ENCODE assay signal across 9 mouse cellular contexts in the genomic region with DNA sequence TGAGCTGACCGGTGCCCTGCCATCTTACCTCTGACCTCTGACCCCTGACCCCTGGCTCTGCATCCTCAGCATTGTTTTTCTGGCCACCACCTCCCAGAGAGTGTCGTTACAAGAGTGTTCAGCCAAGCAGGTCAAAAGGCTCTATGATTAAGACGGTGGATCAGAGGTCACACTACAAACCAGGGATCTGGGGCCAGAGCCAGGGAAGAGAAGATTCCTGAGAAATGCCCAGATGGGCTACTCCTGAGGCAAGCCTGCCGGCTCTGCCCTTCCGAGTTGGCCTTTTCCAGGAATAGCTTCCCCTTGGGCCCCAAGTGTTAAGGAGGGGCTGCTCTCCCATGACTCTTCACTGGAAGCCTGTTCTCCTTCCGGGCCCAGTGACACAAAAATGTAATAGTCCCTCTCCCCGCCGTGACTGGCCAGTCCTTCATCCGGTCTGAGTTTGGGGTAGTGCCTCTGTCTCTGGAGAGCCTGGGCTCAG. TPM values are rescaled to one million over a fixed set of nuclear protein-coding genes. Genes with fewer than 3 reads are reported as not detected.
DNase-seq lines count a peak whose midpoint lies in the region; ATAC-seq and TF ChIP-seq lines count a peak whose summit lies in the region.
"Had no signal": no experiment of that assay in that cellular context is flagged by ENCODE, and none has a peak within 500 bp of the region (broad histone marks: within the 10 kb centered on the region; RNA-seq: fewer than 3 reads in every experiment).

No protein-coding gene starts in this region.

- no peaks in the 10 kb centered on the region for H3K9me3 ChIP-seq in neural tube, embryonic 15.5 days (replicated peaks)
- no peaks in the 10 kb centered on the region for H3K9me3 ChIP-seq in stomach, postnatal 0 days (ENCODE audit: control insufficient read depth, low read length)

- intact Hi-C loops in gastrocnemius, postnatal 36 days (cut with DNase I) = no loop called here

- ATAC-seq in neural tube, embryonic 15.5 days (ENCODE audit: low FRiP score) = no peak
- peak; percentile 31; the same call in 1 of the 2 replicates for ATAC-seq in stomach, postnatal 0 days (ENCODE audit: low FRiP score, low TSS enrichment)

- H3K4me2 ChIP-seq in neural tube, embryonic 15.5 days = no peak overlapping the region
- H3K4me2 ChIP-seq in stomach, postnatal 0 days (replicated peaks; ENCODE audit: low read depth) = no peak overlapping the region

- DNase-seq in neural tube, embryonic 10.5 days (ENCODE audit: extremely low spot score, low spot score) = peak; percentile 51
- DNase-seq in gastrocnemius, postnatal 36 days = peak; percentile 28 to 34
- DNase-seq in kidney, adult 9 months = peak; percentile 94
- peak; percentile 19 for DNase-seq in stomach, postnatal 0 days (ENCODE audit: low spot score)
- no peak for DNase-seq in Muller cell, postnatal 12 days (ENCODE audit: inconsistent ontology term)
- DNase-seq in c-Kit-positive CD71-positive TER-119-positive erythroid progenitor cells, embryonic 14.5 days (ENCODE audit: low spot score) = no peak
- no peak for DNase-seq in frontal cortex, postnatal 36 days (ENCODE audit: low spot score in 2 of 2)

- no peak overlapping the region for H3K4me3 ChIP-seq in neural tube, embryonic 15.5 days (replicated peaks)
- H3K4me3 ChIP-seq in stomach, postnatal 0 days (ENCODE audit: low read depth, low read length) = no peak overlapping the region

- no peaks in the 10 kb centered on the region for H3K36me3 ChIP-seq in neural tube, embryonic 15.5 days
- H3K36me3 ChIP-seq in stomach, postnatal 0 days (ENCODE audit: control insufficient read depth, insufficient read depth, low read length) = no peaks in the 10 kb centered on the region

- TF ChIP-seq CTCF in stomach, postnatal 0 days (IDR thresholded peaks at IDR 0.05; ENCODE audit: low read depth) = no peak

- no peak for TF ChIP-seq EP300 in stomach, postnatal 0 days (optimal IDR thresholded peaks at IDR 0.05)

- WGBS in neural tube, embryonic 15.5 days = 4% methylated on average over 9 of the region's 9 CpGs
- 8% methylated on average over 9 of the region's 9 CpGs for WGBS in stomach, postnatal 0 days

- H3K4me1 ChIP-seq in neural tube, embryonic 15.5 days = peaks cover 12% of the 10 kb centered on the region
- H3K4me1 ChIP-seq in stomach, postnatal 0 days (replicated peaks; ENCODE audit: control insufficient read depth, insufficient read depth) = 0 out of 2 replicates have a peak, but pooled peaks cover 2% of the 10 kb centered on the region

- no peak overlapping the region for H3K27ac ChIP-seq in neural tube, embryonic 15.5 days (replicated peaks)
- H3K27ac ChIP-seq in stomach, postnatal 0 days (replicated peaks) = no peak overlapping the region

- no peak overlapping the region for H3K9ac ChIP-seq in neural tube, embryonic 15.5 days (replicated peaks)
- H3K9ac ChIP-seq in stomach, postnatal 0 days (ENCODE audit: low read length) = no peak overlapping the region

- H3K27me3 ChIP-seq in neural tube, embryonic 15.5 days (replicated peaks) = peaks cover 46% of the 10 kb centered on the region
- no peaks in the 10 kb centered on the region for H3K27me3 ChIP-seq in stomach, postnatal 0 days (ENCODE audit: control insufficient read depth, insufficient read depth, low read length)

RNA-seq across cellular contexts. Expression of gene Car4, which starts 2.2 kb away (rescaled TPM):
- 5.1 and 5.5 TPM in 2 replicates for polyA plus RNA-seq in neural tube, embryonic 15.5 days (2015; fragmentation: Nextera tagmentation; extraction: Ambion mirVana)
- 10 to 100 TPM; 12.9 to 14.6 TPM for total RNA-seq in gastrocnemius, postnatal 36 days (2021)
- 1.3 and 1.5 TPM in 2 replicates for polyA plus RNA-seq in stomach, postnatal 0 days (2015; fragmentation: Nextera tagmentation; extraction: Ambion mirVana)
- total RNA-seq: neutrophil, adult 5-6 weeks had no signal

RNA-seq across cellular contexts. Expression of gene Znhit3, which starts 43.6 kb away (rescaled TPM):
- polyA plus RNA-seq in neural tube, embryonic 15.5 days (2015; fragmentation: Nextera tagmentation; extraction: Ambion mirVana) = 70.7 and 81.3 TPM in 2 replicates
- 10 to 100 TPM; 11.7 to 12.8 TPM for total RNA-seq in gastrocnemius, postnatal 36 days (2021)
- polyA plus RNA-seq in stomach, postnatal 0 days (2015; fragmentation: Nextera tagmentation; extraction: Ambion mirVana) = 27.9 and 28.6 TPM in 2 replicates

Comparison
In these comparisons a context has a peak if more than half of its experiments do, and no peak if none do; other contexts are left out.
1. DNase-seq: peak in neural tube, embryonic 10.5 days (single experiment), gastrocnemius, postnatal 36 days (2 of 2), kidney, adult 9 months (single experiment) and stomach, postnatal 0 days (single experiment); none in Muller cell, postnatal 12 days (single experiment), c-Kit-positive CD71-positive TER-119-positive erythroid progenitor cells, embryonic 14.5 days (single experiment) and frontal cortex, postnatal 36 days (0 of 2).